Mouse (Mus musculus) liver, embryonic 14.5 days (tissue): ENCODE measurements around the gene Oscar. TPM values are rescaled to one million over a fixed set of nuclear protein-coding genes. Genes with fewer than 3 reads are reported as not detected.
A peak's percentile ranks its signal among the peaks of the same experiment; 100 is the strongest.

Experiments
- ATAC-seq: fragments of 200-750 bp; cut with Nextera tagmentation; 2 replicates; pipeline ENCODE4 v1.8.0; 2017; ENCODE audit warnings: moderate number of reproducible peaks, mild to moderate bottlenecking, moderate library complexity; ENCODE audit not compliant: insufficient read depth
- DNase-seq, 3 experiments: peaks; one replicate each; pipeline ENCODE4 v3.0.0-alpha.2; 2012 to 2013; ENCODE audit warnings: low read depth in 3 of 3, low spot score in 3 of 3
- H3K27ac ChIP-seq: fragments of 300-500 bp; sonication (generic); 2 replicates; pipeline ENCODE4 v1.5.1; 2014; ENCODE audit warnings: moderate library complexity, mild to moderate bottlenecking, control low read depth, inconsistent platforms
- H3K27me3 ChIP-seq: fragments of 300-500 bp; sonication (generic); 2 replicates; pipeline ENCODE4 v1.6.1; 2014; ENCODE audit warnings: mild to moderate bottlenecking, low read length, moderate library complexity; ENCODE audit not compliant: control insufficient read depth, insufficient read depth
- H3K36me3 ChIP-seq: fragments of 300-500 bp; sonication (generic); replicated peaks from 2 replicates; pipeline ENCODE4 v1.6.1; 2014; ENCODE audit warnings: low read depth; ENCODE audit not compliant: control insufficient read depth, insufficient read depth
- H3K4me1 ChIP-seq, 2 experiments: fragments of 200-500 bp in 1 of 2; fragments of 300-500 bp in 1 of 2; sonication (generic) in 1 of 2; replicated peaks; 2 replicates each; pipeline ENCODE4 v1.6.1; 2012 to 2014; ENCODE audit warnings: antibody characterized with exemption in 1 of 2, inconsistent platforms in 1 of 2, low read length in 1 of 2; ENCODE audit not compliant: control insufficient read depth in 2 of 2, insufficient read depth in 2 of 2
- H3K4me2 ChIP-seq: fragments of 300-500 bp; sonication (generic); 2 replicates; pipeline ENCODE4 v1.6.1; 2014; ENCODE audit warnings: low read depth, mild to moderate bottlenecking, control low read depth, moderate library complexity
- H3K4me3 ChIP-seq, 2 experiments: fragments of 200-500 bp in 1 of 2; fragments of 300-500 bp in 1 of 2; sonication (generic) in 1 of 2; 2 replicates each; pipeline ENCODE4 v1.5.1; 2012 to 2014; ENCODE audit warnings: low read depth in 2 of 2, low read length in 2 of 2, mild to moderate bottlenecking in 2 of 2, control low read depth in 1 of 2, inconsistent platforms in 1 of 2, moderate library complexity in 1 of 2; ENCODE audit not compliant: insufficient read depth in 1 of 2
- H3K9ac ChIP-seq: fragments of 300-500 bp; sonication (generic); replicated peaks from 2 replicates; pipeline ENCODE4 v1.6.1; 2014; ENCODE audit warnings: mild to moderate bottlenecking, control low read depth, moderate library complexity
- H3K9me3 ChIP-seq: fragments of 300-500 bp; sonication (generic); 2 replicates; pipeline ENCODE4 v1.6.1; 2016; ENCODE audit warnings: low read length, mixed read lengths; ENCODE audit not compliant: control insufficient read depth
- CTCF ChIP-seq: IDR thresholded peaks from 2 replicates; pipeline ENCODE4 v1.5.1; 2016; ENCODE audit warnings: antibody characterized with exemption, low read depth, control low read depth
- EP300 ChIP-seq: IDR thresholded peaks from 2 replicates; pipeline ENCODE4 v1.6.1; 2016; ENCODE audit warnings: antibody characterized with exemption, low read depth
- WGBS: fragments of 180-500 bp; shearing (Covaris S2); extraction: QIAGEN DNeasy Blood & Tissue Kit; methylation state at CpG from one replicate; pipeline ENCODE4 v1.1.7; 2014; ENCODE audit not compliant: insufficient replicate concordance; 5-methylcytosine and 5-hydroxymethylcytosine counted together
- polyA plus RNA-seq, 2 experiments: library from polyadenylated mRNA; depleted of rRNA in 1 of 2; stranded (reverse) in 1 of 2; unstranded in 1 of 2; fragments of >200 nt; fragmentation: Nextera tagmentation in 1 of 2; extraction: Ambion mirVana in 1 of 2; gene quantifications; 2 replicates each; pipeline versions ENCODE4 v1.2.1 to v1.2.3; 2012 to 2014

Oscar gene
- polyA plus RNA-seq, 2 experiments = 0.03 TPM; not detected in 1

DNA sequence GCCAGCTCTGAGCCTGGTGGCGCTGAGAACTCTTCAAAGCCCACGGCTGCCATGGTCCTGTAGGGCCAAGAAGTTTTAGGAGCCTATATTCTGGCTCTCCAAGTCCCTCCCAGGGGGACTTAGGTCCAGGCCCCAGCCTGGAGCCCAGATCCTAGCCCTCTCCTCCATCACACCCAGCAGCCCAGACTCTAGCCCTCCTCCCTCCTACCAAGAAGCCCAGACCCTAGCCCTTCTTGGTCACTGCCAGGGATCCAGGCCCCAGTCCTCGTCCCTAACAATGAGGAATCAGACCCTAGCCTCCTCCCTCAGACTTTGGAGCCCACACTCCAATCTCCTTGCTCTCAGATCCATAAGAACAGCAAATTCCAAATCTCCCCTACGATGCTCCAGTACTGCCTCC is 13.1 kb upstream of the Oscar start:
- TF ChIP-seq CTCF (no peak), EP300 (no peak)
- Histone ChIP-seq H3K9me3 (no peaks in the 10 kb centered on the region), H3K27me3 (no peaks in the 10 kb centered on the region), H3K27ac (no peak overlapping the region; the same call in 1 of the 2 replicates), H3K4me3 (peak overlapping the region; percentile 88 to 97), H3K4me2 (peak overlapping the region; percentile 95), H3K36me3 (peaks cover 13% of the 10 kb centered on the region), H3K9ac (peak overlapping the region; percentile 82), H3K4me1 (peaks cover 7 to 14% of the 10 kb centered on the region in 2 experiments; a peak in 2 of 4 replicates)
- ATAC-seq (no peak), DNase-seq (no peak)
- 32% methylated on average over 4 of the region's 4 CpGs for WGBS

DNA sequence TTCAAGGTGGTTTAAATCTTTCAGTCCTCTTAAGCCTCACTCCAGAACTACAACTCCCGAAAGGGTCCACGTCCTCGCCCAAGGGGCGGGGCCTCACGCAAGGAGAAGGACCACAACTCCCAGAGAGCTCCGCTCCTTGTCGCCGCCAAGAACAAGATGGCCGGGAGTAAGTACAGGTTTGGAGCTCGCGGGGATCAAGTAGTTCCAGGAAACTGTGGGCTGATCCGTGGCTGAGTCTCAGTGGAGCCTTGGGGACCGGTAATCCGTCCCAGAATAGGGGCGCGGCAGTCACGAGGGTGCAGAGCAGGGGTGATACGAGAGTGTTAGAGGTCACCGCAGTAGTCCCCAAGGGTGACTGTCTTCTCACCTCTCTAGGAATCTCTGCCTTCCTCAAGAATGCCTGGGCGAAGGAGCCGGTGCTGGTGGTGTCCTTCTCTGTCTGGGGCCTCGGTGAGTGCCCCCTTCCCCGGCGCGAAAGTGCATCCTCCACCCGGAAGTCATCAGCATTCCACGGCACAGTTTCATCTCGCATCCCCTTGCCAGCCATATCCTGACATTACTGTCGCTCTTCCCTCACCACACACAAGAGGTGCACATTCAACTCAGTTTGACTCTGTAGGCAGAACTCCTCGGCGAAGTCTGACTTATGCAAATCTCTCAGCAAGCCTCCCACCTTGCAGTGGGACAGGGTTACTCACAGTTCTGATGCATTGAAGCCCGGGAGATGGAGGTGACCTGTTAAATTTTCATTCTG is 1.5 kb upstream of the Oscar start, which contains the start of gene Ndufa3:
Ndufa3 (plus strand) TSS at position 132 of the 754 bp plus-strand sequence.
- TF ChIP-seq CTCF = no peak
- TF ChIP-seq EP300 = no peak
- peak; percentile 93 for ATAC-seq
- WGBS = under 1% methylated on average over 32 of the region's 32 CpGs

DNA sequence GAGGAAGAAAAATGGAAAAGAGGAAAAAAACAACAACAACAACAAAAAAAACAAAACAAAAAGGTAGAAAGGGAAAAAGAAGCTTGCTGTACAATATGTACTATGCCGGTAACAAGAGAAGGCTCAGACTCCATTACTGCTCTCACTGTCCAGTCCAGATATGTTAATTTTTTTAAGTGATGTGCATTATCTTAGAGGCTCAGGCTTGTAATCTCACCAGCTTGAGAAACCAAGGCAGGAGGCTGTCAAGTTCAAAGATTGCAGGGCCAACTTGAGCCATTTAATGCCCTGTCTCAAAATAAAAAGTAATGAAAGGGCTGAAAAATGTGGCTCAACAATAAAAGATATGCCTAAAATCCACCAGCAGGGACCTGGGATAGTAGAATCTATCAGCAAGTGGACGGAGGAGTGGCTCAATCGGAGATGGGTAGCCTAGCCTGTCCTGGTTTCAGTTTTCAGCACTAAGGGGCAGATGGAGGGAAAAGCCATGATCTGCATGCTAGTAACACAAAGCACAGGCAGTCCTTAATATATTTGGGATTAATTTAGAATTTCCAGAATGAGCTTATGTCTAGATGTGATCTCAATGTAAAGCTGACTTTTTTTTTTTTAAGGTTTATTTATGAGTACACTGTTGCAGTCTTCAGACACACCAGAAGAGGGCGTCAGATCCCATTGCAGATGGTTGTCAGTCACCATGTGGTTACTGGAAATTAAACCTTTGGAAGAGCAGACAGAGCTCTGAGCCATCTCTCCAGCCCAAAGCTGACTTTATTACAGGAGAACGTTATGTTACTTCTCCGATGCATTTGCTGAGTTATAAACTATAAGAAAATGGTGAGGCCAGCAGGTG is 658 bp upstream of the Oscar start:
- WGBS = 29% methylated on average over 6 of the region's 6 CpGs
- TF ChIP-seq CTCF (peak; percentile 64), EP300 (0 out of 2 replicates have a peak, but pooled peaks have one; percentile 27)
- no peak for DNase-seq
- Histone ChIP-seq H3K4me1 (peaks cover 6% of the 10 kb centered on the region in 2 experiments), H3K4me2 (peak overlapping the region; percentile 72), H3K27ac (no peak overlapping the region), H3K36me3 (peaks cover 7% of the 10 kb centered on the region), H3K27me3 (no peaks in the 10 kb centered on the region), H3K9me3 (no peaks in the 10 kb centered on the region), H3K9ac (no peak overlapping the region; the same call in 1 of the 2 replicates), H3K4me3 (peak overlapping the region; percentile 86 to 92)
- peak; percentile 41 for ATAC-seq

More for the DNA sequence above, 1.5 kb upstream of the Oscar start, which contains the start of gene Ndufa3:
- DNase-seq = peak; percentile 77 to 89 (median 80)
- H3K4me3 ChIP-seq = peak within 1 kb of the TSS; percentile 86 to 92
- H3K36me3 ChIP-seq = peaks cover 7% of the 10 kb centered on the region
- H3K27ac ChIP-seq = peak within 1 kb of the TSS; percentile 46
- H3K27me3 ChIP-seq = no peaks in the 10 kb centered on the region
- peak within 1 kb of the TSS; percentile 72 for H3K4me2 ChIP-seq
- peak within 1 kb of the TSS; percentile 84 for H3K9ac ChIP-seq
- H3K9me3 ChIP-seq = no peaks in the 10 kb centered on the region
- peaks cover 6% of the 10 kb centered on the region in 2 experiments for H3K4me1 ChIP-seq

DNA sequence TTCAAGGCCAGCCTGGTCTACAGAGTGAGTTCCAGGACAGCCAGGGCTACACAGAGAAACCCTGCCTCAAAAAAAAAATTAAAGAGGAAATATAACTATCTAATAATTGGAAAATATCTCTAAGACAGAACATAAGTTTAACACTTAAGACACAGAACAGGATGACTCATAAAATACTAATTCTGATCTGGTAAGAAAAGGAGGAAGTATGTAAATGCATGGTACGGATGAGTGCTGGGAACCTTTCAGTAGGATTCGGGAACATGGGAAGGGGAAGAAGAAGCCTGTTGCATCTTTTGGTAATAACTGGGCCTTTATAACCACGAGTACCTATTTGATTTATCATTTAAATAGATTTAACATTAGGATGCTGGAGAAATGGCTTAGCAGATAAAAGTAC is 1.9 kb downstream of the Oscar start:
- H3K4me1 ChIP-seq = peaks cover 6 to 8% of the 10 kb centered on the region in 2 experiments
- 53% methylated on average over 3 of the region's 3 CpGs for WGBS
- H3K9me3 ChIP-seq = no peaks in the 10 kb centered on the region
- no peak for DNase-seq
- TF ChIP-seq CTCF = no peak
- no peak for TF ChIP-seq EP300
- no peaks in the 10 kb centered on the region for H3K36me3 ChIP-seq
- no peak overlapping the region for H3K4me2 ChIP-seq
- H3K27ac ChIP-seq = no peak overlapping the region
- ATAC-seq = no peak
- H3K27me3 ChIP-seq = no peaks in the 10 kb centered on the region
- H3K9ac ChIP-seq = no peak overlapping the region
- no peak overlapping the region for H3K4me3 ChIP-seq
